Mouse (Mus musculus): Measurements from ENCODE around the gene Drg1. TPM values are rescaled to one million over a fixed set of nuclear protein-coding genes. Genes with fewer than 3 reads are reported as not detected.

Drg1 gene
- total RNA-seq, 2 experiments from 2014 or later: 72.2 to 78.9 TPM

DNA sequence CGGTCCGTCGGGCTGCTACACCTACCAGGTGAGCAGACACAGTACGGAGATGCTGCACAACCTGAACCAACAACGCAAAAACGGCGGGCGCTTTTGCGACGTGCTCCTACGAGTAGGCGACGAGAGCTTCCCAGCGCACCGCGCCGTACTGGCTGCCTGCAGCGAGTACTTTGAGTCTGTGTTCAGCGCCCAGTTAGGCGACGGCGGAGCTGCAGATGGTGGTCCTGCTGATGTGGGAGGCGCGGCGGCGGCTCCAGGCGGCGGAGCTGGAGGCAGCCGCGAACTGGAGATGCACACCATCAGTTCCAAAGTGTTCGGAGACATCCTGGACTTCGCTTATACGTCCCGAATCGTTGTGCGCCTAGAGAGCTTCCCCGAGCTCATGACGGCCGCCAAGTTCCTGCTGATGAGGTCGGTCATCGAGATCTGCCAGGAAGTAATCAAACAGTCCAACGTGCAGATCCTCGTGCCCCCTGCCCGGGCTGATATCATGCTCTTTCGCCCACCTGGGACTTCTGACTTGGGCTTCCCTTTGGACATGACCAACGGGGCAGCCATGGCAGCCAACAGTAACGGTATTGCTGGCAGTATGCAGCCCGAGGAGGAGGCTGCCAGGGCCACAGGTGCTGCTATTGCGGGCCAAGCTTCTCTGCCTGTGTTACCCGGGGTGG is 24.6 kb upstream of the Drg1 start:
- intact Hi-C loops (cut with DNase I): loop anchor here (1.0 kb wide), 1 partner anchor 40 kb away; the partner anchor contains the start of gene Pik3ip1
- DNase-seq: peak; percentile 59 to 60

DNA sequence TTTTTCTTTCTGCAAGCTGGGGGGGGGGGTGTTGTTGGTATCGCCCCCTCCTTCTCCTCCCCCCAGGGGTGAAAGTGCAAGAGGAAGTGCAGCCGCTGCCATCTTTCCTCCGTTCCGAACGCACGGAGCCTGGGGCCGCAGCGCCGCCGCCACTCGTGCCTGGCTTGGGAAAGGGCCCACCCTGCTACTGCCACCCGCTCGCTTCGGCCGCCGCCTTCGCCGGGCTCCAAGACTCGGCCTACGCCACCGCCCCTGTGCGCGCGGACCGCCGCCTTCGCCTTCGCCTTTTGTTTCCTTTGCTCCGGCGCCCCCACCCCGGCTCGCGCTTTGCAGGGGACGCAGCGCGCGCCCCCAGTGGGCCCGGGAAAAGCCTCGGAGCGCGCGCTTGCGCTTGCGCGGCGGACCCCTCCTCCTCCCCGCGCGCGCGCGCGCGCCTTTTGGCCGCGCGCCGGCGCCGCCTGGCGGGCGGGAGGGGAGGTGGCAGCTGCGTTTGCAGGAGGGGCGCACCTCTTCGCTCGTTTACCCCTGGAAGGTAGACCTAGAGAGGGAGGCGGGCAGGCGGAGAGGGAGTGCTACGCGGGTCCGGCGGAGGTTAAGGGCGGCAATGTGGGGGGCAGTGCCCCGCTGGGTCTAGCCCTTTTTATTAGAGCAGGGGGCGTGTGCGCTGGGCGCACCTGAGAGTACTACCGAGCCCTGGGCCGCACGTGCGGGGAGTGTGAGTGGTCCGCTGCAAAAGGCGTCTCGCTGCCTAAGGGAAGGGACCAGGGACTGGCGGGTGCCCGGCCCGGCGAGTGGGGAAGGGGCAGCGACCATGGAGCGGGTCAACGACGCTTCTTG is 23.8 kb upstream of the Drg1 start:
- intact Hi-C loops (cut with DNase I): loop anchor here (1.0 kb wide), 1 partner anchor 24 kb away; the partner anchor contains the start of gene Drg1
- peak; percentile 88 to 91 for DNase-seq

DNA sequence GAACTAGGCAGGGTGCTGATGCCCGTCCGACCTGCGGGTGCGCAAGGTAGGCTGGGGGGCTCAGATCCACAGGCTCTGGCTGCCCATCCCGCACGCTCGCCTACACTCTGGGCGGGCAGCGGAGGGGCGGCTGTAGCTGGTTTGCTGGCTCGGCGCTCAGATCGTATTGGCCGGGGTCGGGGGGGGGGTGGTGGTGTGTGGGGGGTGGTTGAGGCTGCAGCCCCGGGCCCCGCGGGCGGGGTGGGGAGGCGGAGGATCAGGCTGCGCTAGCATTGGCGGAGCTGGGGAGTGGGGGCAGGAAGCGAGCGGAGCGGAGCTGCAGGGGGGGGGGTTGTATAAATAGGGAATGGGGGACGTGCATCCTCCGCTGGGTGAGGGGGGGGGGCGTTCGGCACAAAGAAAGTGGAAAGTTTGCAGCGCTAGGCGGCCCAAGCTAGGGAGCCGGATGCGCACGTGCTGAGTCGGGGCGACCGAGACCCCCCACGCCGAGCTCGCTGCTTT is 23.1 kb upstream of the Drg1 start:
- peak in 1 of 2 experiments; percentile 78 for DNase-seq

DNA sequence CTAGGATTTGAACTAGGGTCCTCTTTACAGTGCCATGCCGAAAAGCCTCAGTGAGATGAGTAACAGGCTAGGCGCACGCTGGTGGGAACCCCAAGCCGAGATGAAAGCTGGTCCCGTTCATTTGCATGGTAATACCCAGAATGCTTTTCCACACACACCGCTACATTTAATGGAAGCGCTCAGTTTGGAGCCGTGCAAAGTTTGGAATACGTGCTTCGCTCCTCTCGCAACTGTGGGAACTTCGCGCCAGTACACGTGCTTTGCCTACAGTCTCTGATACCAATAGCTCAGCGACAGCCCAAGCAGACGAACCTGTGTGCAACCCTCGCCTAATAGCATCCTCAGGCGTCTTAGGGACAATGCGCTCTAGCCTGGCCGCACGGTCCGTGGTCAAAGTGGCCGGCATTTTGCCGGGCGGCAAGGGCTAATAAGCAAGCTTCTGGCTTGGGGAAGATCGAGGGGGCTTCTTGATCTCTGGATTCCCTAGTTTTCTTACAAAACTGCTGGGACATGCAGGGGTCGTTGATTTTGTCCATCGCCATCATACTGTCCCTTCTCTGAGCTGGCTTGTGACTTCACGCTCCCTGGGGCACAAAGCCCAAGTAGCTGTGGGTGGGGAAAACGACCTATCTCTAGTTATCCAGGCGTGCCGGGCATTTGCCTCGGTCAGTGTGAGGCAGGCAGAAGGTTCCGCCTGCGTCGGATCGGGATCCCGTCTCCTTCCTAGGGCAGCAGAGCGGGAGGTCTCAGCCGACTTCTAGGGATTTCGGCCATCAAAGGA is 22.5 kb upstream of the Drg1 start, which contains the start of gene Patz1:
TSS of gene Patz1 (plus strand) at position 354 of the 781 bp plus-strand sequence.
- intact Hi-C loops (cut with DNase I): loop anchor here (1.0 kb wide), 1 partner anchor 22 kb away; the partner anchor contains the start of gene Drg1
- DNase-seq: peak in 1 of 2 experiments; percentile 77

More for the DNA sequence above, 23.1 kb upstream of the Drg1 start:
- intact Hi-C loops (cut with DNase I): loop anchor here (1.0 kb wide), 1 partner anchor 23 kb away; the partner anchor contains the start of gene Drg1

DNA sequence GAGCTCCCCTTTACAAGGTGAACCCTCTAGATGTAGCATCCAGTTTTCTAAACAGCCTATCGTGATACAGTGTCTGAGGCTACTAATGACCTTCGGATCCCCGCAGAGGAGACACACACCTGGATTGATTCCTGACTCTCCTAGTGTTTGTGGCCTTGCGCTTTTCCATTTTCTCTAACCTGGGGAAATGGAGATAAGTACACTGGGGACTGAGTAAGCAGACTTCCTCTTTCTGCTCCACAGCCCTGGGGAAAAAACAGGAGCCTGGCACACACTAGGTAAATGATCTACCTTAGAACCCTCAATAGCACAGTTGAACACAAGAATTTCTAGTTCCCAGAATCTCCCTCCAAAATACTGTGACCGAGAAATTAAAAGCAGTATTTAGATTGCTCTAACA is 21.7 kb upstream of the Drg1 start:
- intact Hi-C loops (cut with DNase I): no loop called here

DNA sequence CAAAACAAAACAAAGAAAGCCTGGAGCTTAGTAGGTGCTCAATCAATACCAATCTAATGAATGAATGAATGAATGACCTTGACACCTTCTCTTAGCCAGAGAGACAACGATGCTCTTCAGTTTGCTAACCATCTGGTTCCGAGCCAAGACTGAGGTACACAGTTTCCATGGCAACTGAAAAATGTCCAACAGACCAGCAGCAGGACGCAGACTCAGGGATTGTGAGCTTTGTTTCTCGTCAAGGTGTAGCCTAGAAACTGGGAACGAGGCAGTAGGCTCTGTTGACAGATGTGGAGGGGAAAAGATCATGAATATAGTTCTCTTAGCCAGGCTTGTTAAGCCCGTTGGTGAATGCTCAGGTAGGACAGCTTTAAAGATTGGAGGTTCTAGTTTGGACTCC is 20.9 kb upstream of the Drg1 start:
- no peak for DNase-seq
- intact Hi-C loops (cut with DNase I): no loop called here

More for the DNA sequence above, 21.7 kb upstream of the Drg1 start:
- DNase-seq: no peak

DNA sequence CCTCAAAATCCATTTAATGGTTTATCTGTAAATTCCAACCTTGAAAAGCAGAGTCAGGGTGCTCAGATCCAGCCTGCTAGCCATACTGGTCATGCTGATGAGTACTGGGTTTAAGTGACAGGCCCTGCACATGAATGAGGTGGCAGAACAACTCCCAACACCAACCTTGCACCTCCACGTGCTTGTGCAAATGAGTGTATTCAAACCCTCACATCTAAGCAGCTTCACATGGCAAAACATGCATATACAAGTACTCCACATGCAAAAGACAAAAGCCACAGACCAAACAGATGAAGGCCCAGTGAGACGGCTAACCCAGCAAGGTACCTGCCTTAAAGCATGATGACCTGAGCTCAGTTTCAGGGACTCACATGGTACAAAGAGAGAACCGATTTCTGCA is 19.7 kb upstream of the Drg1 start:
- intact Hi-C loops (cut with DNase I): no loop called here
- no peak for DNase-seq

DNA sequence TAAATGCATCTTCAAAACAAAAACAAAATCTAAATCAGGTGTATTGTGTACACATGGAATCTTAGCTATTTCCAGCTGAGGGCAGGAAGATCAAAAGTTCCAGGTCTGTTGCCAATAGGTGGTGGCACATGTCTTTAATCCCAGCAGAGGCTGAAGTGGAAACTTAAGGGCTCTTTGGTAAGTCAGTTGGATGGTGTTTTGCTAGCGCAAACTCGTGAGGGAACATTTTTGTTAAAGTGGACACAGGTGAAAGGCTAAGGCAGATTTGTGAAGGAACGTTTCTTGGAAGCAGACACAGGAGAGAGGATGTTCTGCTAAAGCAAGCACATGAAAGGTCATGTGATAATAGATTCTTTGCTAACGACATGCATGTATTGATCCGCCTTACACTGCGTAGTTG is 17.4 kb upstream of the Drg1 start:
- intact Hi-C loops (cut with DNase I): no loop called here

DNA sequence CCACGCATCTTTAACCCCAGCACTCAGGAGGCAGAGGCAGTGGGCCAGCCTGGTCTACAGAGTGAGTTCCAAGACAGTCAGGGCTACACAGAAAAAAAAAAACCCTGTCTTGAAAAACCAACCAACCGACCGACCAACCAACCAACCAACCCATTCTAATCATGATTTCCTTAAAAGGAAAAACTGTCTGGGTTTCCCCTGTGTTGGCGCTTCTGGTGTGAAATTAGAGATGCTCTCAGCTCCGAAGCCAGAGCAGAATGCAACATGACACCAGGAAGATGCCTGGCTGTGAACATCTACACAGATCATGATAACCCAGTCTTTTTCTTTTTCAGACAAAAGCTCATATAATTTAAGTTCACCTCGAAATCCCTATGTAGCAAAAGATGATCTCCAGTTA is 16.7 kb upstream of the Drg1 start:
- intact Hi-C loops (cut with DNase I): no loop called here
- DNase-seq: no peak

More for the DNA sequence above, 17.4 kb upstream of the Drg1 start:
- no peak for DNase-seq

DNA sequence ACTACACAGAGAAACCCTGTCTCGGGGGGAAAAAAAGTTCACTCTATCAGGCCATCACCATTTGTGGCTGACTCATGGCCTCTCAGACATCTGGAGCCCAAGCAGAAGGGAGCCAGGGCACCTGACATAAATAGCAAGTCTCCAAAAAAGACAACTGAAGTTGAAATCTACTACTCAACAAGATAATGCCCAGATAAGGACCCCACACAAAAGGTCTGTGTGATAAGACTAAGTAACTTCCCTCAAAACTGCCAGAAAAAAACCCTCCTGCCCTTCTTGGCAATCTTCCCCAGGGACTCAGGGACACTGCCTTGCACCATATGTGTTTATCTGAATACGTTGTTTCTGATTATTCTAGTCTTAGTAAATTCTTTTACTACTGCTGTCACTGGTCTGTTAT is 13.5 kb upstream of the Drg1 start:
- DNase-seq: no peak
- intact Hi-C loops (cut with DNase I): no loop called here

DNA sequence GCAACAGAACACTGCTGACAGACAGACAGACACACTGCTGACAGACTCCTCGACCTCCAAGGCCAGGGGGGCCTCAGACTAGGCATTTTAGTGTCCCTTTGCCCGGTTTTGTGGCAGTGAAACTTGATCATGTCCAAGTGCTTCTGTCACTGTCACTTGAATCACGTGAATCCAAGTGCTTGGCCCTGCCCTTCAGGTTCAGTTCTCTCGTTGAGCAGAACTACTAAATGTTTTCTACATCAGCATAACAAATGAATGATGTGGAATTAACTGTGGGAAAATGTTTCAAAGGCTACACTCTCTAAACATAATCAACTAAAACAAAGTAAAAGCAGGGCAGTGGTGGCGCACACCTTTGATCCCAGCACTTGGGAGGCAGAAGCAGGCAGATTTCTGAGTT is 12.1 kb upstream of the Drg1 start:
- no peak for DNase-seq
- intact Hi-C loops (cut with DNase I): no loop called here

DNA sequence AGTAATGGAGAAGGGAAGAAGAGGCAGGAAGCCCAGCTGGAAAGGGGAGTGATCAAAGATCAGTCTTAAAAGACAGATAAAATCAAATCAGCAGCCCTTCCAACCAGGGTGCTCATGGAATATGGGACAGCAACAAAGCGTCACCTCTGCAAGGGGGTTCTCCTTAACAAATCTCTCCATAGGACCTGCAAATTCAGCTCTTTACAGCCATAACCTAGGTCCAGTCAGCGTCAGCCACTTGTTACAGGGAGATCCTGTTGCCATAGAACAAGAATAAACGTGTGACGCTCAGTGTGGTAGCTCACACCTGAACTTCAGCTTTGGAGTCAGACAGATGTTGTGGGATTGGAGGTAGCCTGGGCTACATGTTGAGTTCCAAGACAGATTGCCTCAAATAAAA is 3.0 kb upstream of the Drg1 start:
- no peak for DNase-seq
- intact Hi-C loops (cut with DNase I): no loop called here

DNA sequence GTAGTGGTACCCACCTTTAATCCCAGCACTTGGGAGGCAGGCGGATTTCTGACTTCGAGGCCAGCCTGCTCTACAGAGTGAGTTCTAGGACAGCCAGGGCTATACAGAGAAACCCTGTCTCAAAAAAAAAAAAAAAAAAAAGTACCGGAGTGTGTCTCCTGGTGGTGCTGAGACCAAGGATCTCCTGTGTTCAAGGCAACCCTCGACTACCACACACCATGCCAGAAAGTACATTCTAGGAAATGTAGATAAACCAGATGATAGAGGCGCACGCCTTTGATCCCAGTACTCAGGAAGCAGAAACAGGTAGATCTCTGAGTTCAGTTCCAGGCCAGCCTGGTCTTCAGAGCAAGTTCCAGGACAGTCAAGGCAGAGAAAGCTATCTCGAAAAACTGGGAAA is 918 bp upstream of the Drg1 start:
- intact Hi-C loops (cut with DNase I): no loop called here

DNA sequence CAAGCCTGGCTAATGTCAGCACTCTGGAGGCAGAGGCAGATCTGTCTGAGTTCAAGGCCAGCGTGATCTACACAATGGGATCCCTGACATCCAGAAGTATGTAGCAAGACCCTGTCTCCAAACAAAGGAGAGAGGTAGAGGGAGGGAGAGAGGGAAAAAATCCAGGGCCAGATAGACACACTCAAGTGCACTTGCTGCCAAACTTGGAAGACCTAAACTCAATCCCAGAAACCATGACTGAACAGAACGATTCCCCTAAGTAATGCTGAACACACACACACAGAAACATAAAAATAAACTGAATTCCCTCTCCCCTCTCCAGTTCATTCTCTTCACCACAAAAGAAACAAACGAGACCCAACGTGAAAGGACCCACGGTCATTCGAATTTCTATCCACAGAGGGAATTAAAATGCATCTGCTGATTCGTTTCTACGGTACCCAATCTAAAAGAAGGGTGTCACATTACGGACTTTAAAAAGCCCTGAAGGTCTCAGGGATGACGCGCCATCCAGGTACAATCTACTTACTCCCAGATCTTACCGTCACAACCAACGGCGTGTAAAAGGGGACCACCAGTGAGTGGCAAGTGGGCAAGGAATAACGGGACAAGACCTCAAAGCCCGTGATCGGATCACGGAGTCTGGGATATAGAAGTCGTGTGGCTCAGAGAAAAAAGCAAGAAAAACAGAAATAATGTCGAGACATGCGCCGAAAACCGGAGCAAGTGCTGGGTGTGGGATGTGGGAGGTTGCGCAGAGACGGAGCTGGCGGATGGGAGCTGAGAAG is 730 bp downstream of the Drg1 start:
- DNase-seq: no peak
- intact Hi-C loops (cut with DNase I): loop anchor here (1.0 kb wide), 1 partner anchor 24 kb away; no protein-coding TSS in a partner anchor

More for the DNA sequence above, 918 bp upstream of the Drg1 start:
- peak in 1 of 2 experiments; percentile 18 for DNase-seq

DNA sequence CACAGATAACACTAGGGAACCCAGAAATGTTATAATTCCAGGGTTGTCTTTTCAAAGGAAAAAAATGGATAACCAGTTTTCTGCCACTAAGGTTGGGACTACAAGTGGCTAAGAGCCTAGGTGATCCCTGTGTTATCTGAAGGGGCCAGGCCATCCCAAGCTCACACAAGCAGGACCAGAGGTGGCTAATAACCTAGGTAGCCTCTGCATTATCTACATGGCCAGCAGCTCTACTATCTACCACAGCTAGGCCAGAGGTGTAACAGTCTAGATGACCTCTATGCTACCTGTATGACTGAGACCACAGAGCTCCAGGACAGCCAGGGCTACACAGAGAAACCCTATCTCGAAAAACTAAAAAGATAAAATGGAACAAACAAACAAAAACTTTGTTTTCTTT is 6.7 kb downstream of the Drg1 start:
- DNase-seq: no peak
- intact Hi-C loops (cut with DNase I): no loop called here

DNA sequence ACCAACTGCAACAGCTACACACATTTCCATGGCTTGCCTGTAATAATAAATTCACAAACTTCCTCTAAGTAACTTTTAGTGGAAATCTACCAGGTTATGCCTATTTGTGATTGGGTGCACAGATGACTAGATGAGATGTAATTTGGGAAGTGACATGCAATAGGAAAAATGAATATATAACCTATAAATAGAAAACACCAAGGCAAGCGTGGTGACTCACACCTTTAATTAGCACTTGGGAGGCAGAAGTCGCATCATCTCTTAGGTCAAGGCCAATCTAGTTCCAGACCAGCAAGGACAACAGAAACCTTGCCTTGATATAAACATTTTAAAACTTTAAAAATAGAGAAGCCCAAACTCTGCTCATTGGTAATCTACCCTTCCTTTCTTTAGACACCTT is 18.8 kb downstream of the Drg1 start:
- intact Hi-C loops (cut with DNase I): no loop called here
- no peak for DNase-seq

DNA sequence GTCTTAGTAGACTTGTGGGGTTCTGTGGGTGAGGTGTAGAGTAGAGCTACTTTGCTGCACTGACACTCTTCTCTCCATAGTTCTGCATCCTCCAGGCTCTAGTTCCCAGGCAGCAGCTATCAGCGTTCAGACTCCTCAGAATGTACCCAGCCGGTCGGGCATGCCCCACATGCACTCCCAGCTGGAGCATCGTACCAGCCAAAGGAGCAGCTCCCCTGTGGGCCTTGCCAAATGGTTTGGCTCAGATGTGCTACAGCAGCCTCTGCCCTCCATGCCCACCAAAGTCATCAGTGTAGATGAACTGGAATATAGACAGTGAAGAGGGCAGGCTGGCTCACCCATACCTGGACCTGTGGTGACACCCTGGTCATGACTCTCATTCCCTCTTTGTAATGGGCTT is 22.4 kb downstream of the Drg1 start:
- intact Hi-C loops (cut with DNase I): no loop called here
- no peak for DNase-seq

DNA sequence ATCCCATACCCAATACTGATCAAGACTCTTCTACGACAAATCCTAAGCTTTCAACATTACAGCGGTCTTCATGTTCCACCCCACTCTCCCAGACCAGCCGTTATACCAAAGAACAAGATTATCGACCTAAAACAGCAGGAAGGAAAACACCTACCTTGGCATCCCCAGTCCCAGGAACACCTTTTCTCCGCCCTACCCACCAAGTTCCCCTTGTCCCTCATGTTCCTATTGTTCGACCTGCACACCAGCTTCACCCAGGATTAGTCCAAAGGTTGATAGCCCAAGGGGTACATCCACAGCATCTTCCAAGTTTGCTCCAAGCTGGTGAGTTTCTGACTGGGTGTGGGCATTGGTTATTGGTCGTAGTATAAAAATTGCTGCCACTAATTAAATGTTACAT is 23.8 kb downstream of the Drg1 start:
- DNase-seq: no peak

DNA sequence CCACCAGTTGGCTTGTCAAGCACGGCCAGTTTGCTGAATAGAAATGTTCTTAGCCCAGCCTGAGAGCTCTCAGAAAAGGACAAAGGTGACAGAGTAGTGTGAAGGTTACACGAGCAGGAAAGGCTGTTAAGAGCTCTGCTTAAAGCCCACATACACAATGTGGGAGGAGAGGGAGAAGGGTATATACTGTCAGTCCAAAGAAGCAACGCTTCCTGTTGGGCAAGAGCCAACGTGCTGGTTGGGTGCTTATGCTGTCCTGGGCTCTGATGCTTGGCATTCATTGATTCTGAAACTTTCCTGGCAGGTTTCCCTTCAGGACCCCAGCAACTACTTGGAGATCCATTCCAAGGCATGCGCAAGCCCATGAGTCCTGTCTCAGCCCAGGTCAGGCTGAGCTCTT is 30.9 kb downstream of the Drg1 start:
- intact Hi-C loops (cut with DNase I): no loop called here
- DNase-seq: no peak

More for the DNA sequence above, 23.8 kb downstream of the Drg1 start:
- intact Hi-C loops (cut with DNase I): no loop called here

DNA sequence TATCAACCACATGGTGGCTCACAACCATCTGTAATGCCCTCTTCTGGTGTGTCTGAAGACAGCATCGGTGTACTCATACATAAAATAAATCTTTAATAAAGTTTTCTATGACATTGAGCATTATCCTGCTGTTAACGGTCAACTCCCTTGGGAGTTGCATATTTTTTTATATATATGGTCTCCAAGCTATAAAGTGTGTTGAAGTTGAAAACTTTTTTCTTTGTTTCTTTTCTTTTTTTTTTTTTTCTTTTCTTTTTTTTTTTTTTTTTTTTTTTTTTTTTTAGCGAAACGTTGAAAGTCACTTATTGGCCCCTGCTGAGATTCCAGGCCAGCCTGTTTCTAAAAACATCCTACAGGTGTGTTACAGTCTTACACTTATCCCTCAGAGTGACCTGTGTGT is 32.5 kb downstream of the Drg1 start:
- no peak for DNase-seq
- intact Hi-C loops (cut with DNase I): no loop called here

All from heart, postnatal 10 days (tissue).